Mouse (Mus musculus) granulocyte monocyte progenitor cell, adult 5-6 weeks (primary cell): ENCODE data around the gene Myo10. TPM values are rescaled to one million over a fixed set of nuclear protein-coding genes. Genes with fewer than 3 reads are reported as not detected.

Source experiments
- total RNA-seq, 2 experiments: library from RNA; stranded (forward) in 1 of 2; stranded (reverse) in 1 of 2; fragments of 200-712, 200-1000 nt in 1 of 2; fragments of >200 nt in 1 of 2; fragmentation: Nextera tagmentation in 1 of 2; gene quantifications; 2 replicates each; pipeline ENCODE4 v1.2.3; 2014 to 2017

Myo10 gene
- total RNA-seq, 2 experiments from 2014 or later: 3.3 to 8.9 TPM

Other genes with a start within 250 kb of the Myo10 start
- gene Basp1, start 208.8 kb upstream of the Myo10 start, total RNA-seq (2014; fragmentation: Nextera tagmentation): 0.39 and 2.7 TPM in 2 replicates
- gene Basp1, start 208.8 kb upstream of the Myo10 start, total RNA-seq (2017): 2.7 and 5.2 TPM in 2 replicates
- gene Retreg1, start 220.7 kb downstream of the Myo10 start, total RNA-seq (2014; fragmentation: Nextera tagmentation): 15.5 and 23.1 TPM in 2 replicates
- 30.4 and 37.6 TPM in 2 replicates for gene Retreg1, start 220.7 kb downstream of the Myo10 start, total RNA-seq (2017)